Mouse (Mus musculus) G1E (cell line): ENCODE measurements around the gene Gsx2. TPM values are rescaled to one million over a fixed set of nuclear protein-coding genes. Genes with fewer than 3 reads are reported as not detected.

ENCODE experiments used
- ATAC-seq: 2 replicates; pipeline ENCODE4 v1.8.0; 2016; ENCODE audit warnings: mild to moderate bottlenecking; ENCODE audit not compliant: insufficient number of reproducible peaks, poor library complexity, low FRiP score, severe bottlenecking; ENCODE audit errors: extremely low read depth
- DNase-seq: peaks from one replicate; pipeline ENCODE4 v3.0.0; 2012; ENCODE audit warnings: low spot score
- H3K27me3 ChIP-seq: 2 replicates; pipeline ENCODE4 v1.6.1; 2012; ENCODE audit warnings: mild to moderate bottlenecking, low read length, inconsistent platforms; ENCODE audit not compliant: insufficient read depth
- H3K36me3 ChIP-seq: replicated peaks from 2 replicates; pipeline ENCODE3; 2012; ENCODE audit warnings: mild to moderate bottlenecking, inconsistent platforms
- H3K4me1 ChIP-seq: 2 replicates; pipeline ENCODE4 v1.6.1; 2012; ENCODE audit warnings: low read depth, low read length, inconsistent platforms, mixed read lengths; ENCODE audit not compliant: insufficient read depth
- H3K4me3 ChIP-seq: 2 replicates; pipeline ENCODE4 v1.5.1; 2012; ENCODE audit warnings: low read depth, mild to moderate bottlenecking, inconsistent platforms, low read length, moderate library complexity, mixed read lengths
- H3K9me3 ChIP-seq: replicated peaks from 2 replicates; pipeline ENCODE4 v1.6.1; 2012; ENCODE audit warnings: inconsistent platforms
- CTCF ChIP-seq: IDR thresholded peaks from 2 replicates; pipeline ENCODE4 v1.5.1; 2012; ENCODE audit warnings: low read depth, low read length, inconsistent platforms, mixed read lengths
- GATA1 ChIP-seq: IDR thresholded peaks from 2 replicates; pipeline ENCODE4 v1.6.1; 2012; ENCODE audit warnings: borderline replicate concordance, low read length, inconsistent platforms, mixed read lengths
- GATA2 ChIP-seq: IDR thresholded peaks from 2 replicates; pipeline ENCODE4 v1.6.1; 2012; ENCODE audit warnings: low read depth, low read length, inconsistent platforms, borderline replicate concordance
- POLR2AphosphoS5 ChIP-seq: IDR thresholded peaks from 2 replicates; pipeline ENCODE4 v1.6.1; 2012; ENCODE audit warnings: low read depth, low read length, inconsistent platforms; ENCODE audit not compliant: insufficient replicate concordance
- TAL1 ChIP-seq: conservative IDR thresholded peaks from 2 replicates; pipeline ENCODE4 v1.6.1; 2012; ENCODE audit warnings: low read depth, low read length, inconsistent platforms, mixed read lengths
- polyA plus RNA-seq: library from polyadenylated mRNA; stranded (reverse); fragments of >175 nt; gene quantifications from 2 replicates; pipeline ENCODE4 v1.2.3, GENCODE M21; 2012
- total RNA-seq, 2 experiments: library from RNA; stranded (forward) in 1 of 2; stranded (reverse) in 1 of 2; fragments of 200-1000 nt in 1 of 2; fragments of >200 nt in 1 of 2; fragmentation: Nextera tagmentation in 1 of 2; gene quantifications; 2 replicates each; pipeline ENCODE4 v1.2.3; 2014 to 2017

The Gsx2 gene
- total and polyA plus RNA-seq, 3 experiments = not detected

DNA sequence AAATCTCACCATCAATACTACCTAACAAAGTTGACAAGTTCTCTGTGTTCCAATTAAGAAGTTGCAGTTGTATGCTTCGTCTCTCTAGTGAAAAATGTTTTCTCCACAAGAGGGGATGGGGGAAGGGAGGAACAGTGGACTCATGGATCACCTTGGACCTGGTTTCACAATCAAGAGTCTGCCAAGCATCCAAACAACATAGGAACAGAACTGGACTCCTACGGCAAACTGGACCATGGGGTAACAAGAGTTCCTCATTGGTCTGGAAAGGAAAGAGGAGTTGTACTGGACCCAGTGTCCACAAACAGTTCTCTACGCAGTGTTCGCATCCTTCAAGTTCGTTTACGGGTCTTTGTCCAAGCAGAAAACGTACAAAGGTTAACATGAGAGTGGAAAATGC is 30.0 kb upstream of the Gsx2 start:
- Histone ChIP-seq H3K9me3 (no peaks in the 10 kb centered on the region), H3K36me3 (peaks cover 11% of the 10 kb centered on the region), H3K4me3 (no peak overlapping the region), H3K27me3 (peaks cover 20% of the 10 kb centered on the region), H3K4me1 (peaks cover 20% of the 10 kb centered on the region)
- ATAC-seq (no peak), DNase-seq (no peak)
- TF ChIP-seq POLR2AphosphoS5 = no peak
- TF ChIP-seq GATA1 = no peak
- no peak for TF ChIP-seq CTCF
- TF ChIP-seq GATA2 = no peak
- TF ChIP-seq TAL1 = no peak

DNA sequence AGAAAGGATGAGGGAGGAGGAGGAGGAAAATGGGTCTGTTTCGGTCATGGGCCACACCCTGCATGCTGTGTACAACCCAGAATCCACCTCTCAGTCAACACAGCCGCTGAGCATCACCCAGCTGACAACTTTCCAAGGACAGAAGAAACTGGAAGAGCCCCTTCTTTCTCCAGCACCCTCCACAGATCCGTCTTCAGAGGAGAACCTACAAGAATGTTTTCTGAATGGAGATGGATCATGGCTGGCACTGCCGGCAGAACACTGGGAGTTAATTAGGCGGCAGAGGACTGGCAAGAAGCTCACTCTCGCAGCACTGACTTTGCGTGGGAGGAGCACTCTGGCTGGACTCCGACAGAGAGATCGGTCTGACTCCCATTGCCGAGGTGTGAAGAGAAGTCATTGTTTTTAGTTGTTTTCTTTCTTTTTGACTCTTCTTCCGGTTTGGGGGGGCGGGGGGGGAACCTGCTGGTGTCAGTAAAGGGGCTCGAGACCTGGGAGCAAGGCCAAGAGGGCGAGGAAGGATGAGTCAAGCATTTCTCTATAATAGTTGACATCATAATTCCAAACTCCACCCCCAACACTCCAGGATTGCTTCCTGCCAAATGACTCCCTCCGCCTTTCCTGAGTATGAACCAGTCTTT is 28.6 kb upstream of the Gsx2 start:
- ATAC-seq (no peak), DNase-seq (no peak)
- Histone ChIP-seq H3K36me3 (peaks cover 4% of the 10 kb centered on the region), H3K4me1 (peaks cover 17% of the 10 kb centered on the region), H3K27me3 (peaks cover 25% of the 10 kb centered on the region), H3K4me3 (no peak overlapping the region), H3K9me3 (no peaks in the 10 kb centered on the region)
- TF ChIP-seq TAL1 (no peak), CTCF (no peak), POLR2AphosphoS5 (no peak), GATA1 (no peak), GATA2 (no peak)

DNA sequence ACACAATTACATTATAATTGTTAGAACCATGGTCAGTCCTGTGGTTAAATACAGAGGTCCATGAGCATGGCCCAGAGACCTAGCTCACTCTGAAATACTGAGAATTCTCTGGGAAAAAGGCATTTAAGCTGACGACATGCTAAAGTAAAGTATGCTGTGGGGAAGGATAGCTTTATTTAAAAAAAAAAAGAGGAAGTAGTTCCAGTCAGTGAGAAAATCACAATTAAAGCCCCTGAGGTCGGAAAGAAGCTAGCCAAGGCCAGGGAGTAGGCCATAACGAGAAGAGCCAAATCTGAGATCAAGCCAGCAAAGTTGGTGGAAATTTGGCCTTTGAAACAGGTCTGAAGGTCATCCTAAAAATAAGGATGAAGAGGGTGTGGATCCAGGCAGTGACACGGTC is 24.3 kb upstream of the Gsx2 start:
- H3K4me3 ChIP-seq = no peak overlapping the region
- ATAC-seq (no peak), DNase-seq (no peak)
- H3K4me1 ChIP-seq = no peaks in the 10 kb centered on the region
- no peaks in the 10 kb centered on the region for H3K9me3 ChIP-seq
- H3K36me3 ChIP-seq = no peaks in the 10 kb centered on the region
- no peak for TF ChIP-seq GATA2
- no peak for TF ChIP-seq CTCF
- no peak for TF ChIP-seq POLR2AphosphoS5
- TF ChIP-seq GATA1 = no peak
- TF ChIP-seq TAL1 = no peak
- peaks cover 31% of the 10 kb centered on the region for H3K27me3 ChIP-seq

DNA sequence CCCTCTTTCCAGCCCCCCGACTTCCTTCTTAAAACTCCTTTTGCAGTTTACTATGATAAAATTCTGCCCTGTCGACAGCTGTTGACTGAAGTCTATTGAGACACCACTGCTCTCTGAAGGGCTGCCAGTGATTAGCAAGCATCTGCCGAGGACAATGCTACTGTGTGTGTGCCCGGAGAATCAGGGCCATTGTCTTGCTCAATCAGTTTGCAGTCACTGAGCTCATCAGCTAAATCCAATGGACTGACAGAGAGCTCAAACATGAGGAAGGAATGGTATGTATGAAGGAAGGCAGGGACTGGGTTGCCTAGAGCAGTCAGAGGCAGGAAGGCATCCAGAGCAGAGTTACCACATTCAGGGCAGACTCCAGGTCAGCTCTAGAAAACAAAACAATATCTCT is 12.2 kb upstream of the Gsx2 start:
- no peak for TF ChIP-seq CTCF
- TF ChIP-seq GATA2 = no peak
- no peak for TF ChIP-seq GATA1
- no peak for TF ChIP-seq POLR2AphosphoS5
- no peak for TF ChIP-seq TAL1
- H3K9me3 ChIP-seq = no peaks in the 10 kb centered on the region; the same call in 1 of the 2 replicates

DNA sequence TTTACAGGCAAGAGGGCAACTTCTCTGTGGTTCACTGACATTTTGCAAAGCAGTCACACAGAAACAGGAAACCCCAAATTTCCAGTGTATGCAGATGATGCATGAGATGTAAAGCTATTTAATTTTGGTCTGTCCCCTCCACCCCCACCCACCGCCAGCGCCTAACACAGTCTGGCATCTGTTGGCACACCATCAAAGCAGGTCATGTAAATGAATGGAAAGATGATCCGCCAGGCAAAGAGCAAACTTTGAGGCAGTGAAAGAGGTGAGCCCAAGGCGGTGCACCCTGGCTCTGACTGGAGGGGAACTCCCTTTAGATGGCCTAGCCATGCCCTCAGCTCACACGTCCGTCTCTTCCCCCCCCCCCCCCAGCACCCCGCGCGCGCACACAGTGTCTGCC is 8.7 kb upstream of the Gsx2 start:
- H3K36me3 ChIP-seq = no peaks in the 10 kb centered on the region
- ATAC-seq = no peak
- TF ChIP-seq GATA1 (no peak), GATA2 (no peak), POLR2AphosphoS5 (no peak), CTCF (no peak), TAL1 (no peak)
- peaks cover 52% of the 10 kb centered on the region for H3K27me3 ChIP-seq
- H3K9me3 ChIP-seq = no peaks in the 10 kb centered on the region; the same call in 1 of the 2 replicates
- no peak for DNase-seq
- no peak overlapping the region for H3K4me3 ChIP-seq
- H3K4me1 ChIP-seq = peaks cover 5% of the 10 kb centered on the region; the same call in 1 of the 2 replicates

More for the DNA sequence above, 12.2 kb upstream of the Gsx2 start:
- Histone ChIP-seq H3K4me3 (no peak overlapping the region), H3K4me1 (peaks cover 3% of the 10 kb centered on the region; the same call in 1 of the 2 replicates), H3K27me3 (peaks cover 28% of the 10 kb centered on the region), H3K36me3 (no peaks in the 10 kb centered on the region)
- ATAC-seq (no peak), DNase-seq (no peak)

DNA sequence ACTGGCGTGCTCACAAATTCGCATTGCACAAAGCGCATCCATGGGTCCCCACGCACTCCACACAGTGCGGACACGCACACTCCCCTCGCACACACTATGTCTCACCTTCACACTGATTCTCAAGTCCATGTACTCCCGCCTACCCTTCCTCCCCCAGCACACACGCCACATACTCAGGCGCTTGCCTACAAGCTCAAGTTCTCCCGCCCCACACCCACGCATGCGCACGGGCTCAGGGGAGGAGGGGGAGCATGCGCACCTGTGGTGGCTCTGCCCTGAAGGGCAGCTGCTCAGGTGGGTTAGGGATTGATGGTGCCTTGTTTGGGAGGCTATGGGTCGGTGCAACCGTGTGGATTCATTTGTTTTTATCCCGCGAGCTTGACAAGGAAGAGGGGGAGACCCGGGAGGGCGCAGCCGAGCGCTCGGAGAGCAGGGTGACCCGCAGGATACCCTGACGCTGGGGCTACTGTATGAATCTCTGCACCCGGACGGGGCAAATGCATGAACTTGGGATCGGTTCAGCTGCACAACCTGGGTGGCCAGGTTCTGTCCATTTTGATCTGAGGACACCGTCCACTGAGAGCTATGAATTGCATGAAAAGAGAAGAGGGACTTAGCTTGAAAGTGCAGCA is 8.2 kb upstream of the Gsx2 start:
- H3K27me3 ChIP-seq = peaks cover 57% of the 10 kb centered on the region
- ATAC-seq = no peak
- TF ChIP-seq GATA1 = no peak
- TF ChIP-seq GATA2 = no peak
- TF ChIP-seq CTCF = no peak
- H3K4me3 ChIP-seq = no peak overlapping the region
- no peaks in the 10 kb centered on the region; the same call in 1 of the 2 replicates for H3K9me3 ChIP-seq
- H3K4me1 ChIP-seq = peaks cover 5% of the 10 kb centered on the region; the same call in 1 of the 2 replicates
- H3K36me3 ChIP-seq = no peaks in the 10 kb centered on the region
- DNase-seq = no peak
